Mouse (Mus musculus) cortical plate, adult 2 months (tissue): ENCODE results near the gene P2ry14. TPM values are rescaled to one million over a fixed set of nuclear protein-coding genes. Genes with fewer than 3 reads are reported as not detected.

Experiments used
- H3K27ac ChIP-seq: fragments of 200-500 bp; 2 replicates; pipeline ENCODE4 v1.5.1; 2012; ENCODE audit warnings: low read length, control low read depth, inconsistent platforms; ENCODE audit not compliant: insufficient read depth
- H3K4me1 ChIP-seq: fragments of 200-500 bp; 2 replicates; pipeline ENCODE4 v1.6.1; 2011; ENCODE audit warnings: low read length; ENCODE audit not compliant: control insufficient read depth, insufficient read depth
- H3K4me3 ChIP-seq: fragments of 200-500 bp; 2 replicates; pipeline ENCODE4 v1.5.1; 2011; ENCODE audit warnings: mild to moderate bottlenecking, low read length, control low read depth; ENCODE audit not compliant: insufficient read depth
- CTCF ChIP-seq: fragments of 200-500 bp; IDR thresholded peaks from 2 replicates; pipeline ENCODE4 v1.5.1; 2011; ENCODE audit warnings: mild to moderate bottlenecking, control low read depth, low read length; ENCODE audit not compliant: insufficient read depth; ENCODE audit errors: extremely low read depth
- POLR2A ChIP-seq: fragments of 200-500 bp; IDR thresholded peaks from 2 replicates; pipeline ENCODE4 v1.6.1; 2011; ENCODE audit warnings: mild to moderate bottlenecking, low read length, control low read depth; ENCODE audit not compliant: insufficient read depth; ENCODE audit errors: extremely low read depth
- polyA plus RNA-seq: library from polyadenylated mRNA; depleted of rRNA; stranded (reverse); fragments of >200 nt; gene quantifications from 2 replicates; pipeline ENCODE4 v1.2.3, GENCODE M21; 2012

The P2ry14 gene
- polyA plus RNA-seq, 1 experiment = 4.8 TPM

DNA sequence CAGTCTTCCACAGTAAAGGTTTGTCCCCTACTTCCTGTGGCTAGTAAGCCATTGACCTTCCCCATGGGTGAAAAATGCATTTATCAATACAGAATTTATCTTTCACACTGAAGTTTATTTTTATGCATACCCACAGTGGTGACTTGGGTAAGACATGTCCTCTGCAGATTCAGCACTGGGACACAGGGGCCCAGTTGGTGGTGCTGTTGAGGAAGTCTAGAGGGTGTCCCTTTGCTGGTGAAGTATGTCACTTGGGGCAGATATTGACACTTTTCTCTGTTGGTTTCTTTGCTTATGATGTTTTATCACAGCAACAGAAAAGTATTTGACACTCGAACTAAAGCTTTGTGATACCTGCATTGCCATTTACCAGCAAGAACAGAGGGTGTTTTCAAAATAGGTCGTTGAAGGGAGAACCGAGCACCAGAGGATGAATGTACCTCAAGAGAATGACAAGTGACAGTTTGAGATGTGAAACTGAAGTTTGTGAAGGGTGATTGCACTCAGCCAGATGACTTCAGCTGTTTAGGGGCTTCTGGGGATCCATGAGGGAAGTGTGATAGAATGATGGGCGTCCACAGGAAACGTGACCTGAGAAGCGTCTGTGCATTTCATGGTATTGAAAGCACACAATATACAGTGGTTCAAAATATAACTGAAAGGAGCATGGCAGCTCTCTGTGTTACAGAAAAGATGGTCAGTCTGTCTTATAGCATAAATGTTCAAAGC, 21.2 kb upstream of the P2ry14 start:
- Histone ChIP-seq H3K4me3 (no peak overlapping the region), H3K4me1 (no peaks in the 10 kb centered on the region), H3K27ac (no peak overlapping the region)
- no peak for TF ChIP-seq POLR2A
- TF ChIP-seq CTCF = 0 out of 2 replicates have a peak, but pooled peaks have one; percentile 4

DNA sequence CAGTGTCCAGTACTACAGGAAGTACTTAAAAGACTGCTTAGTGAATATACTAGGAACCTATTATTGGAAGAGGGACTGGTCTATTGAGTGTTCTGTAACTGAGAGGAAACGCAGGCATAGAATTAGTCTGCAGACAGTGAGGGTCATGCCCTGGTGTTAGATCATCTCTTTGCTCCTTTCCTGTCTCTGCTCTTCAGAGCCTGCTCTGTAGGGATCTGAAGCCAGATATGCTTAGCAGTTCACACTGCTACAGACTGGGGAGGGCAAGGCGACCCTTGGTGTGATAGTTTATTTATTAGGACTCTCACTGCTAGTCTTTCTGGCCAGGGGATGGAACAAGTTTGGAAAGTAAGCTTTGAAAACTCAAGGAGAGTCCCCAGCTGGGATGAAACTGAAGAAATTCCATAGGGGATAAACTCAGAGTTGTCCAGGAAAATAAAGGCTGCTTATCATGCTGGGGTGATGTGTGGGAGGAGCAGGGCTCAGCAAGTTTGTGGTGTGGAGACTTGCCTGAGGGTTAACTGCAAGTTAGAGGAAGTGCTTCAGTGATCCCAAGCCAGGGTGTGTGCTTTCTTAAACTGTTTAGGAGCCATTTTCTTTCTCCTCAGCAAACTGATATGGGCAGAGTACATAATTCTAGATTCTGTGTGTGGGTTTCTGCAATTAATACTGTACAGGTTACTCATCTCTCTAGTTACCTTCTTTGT, 16.7 kb upstream of the P2ry14 start:
- Histone ChIP-seq H3K4me3 (no peak overlapping the region), H3K27ac (no peak overlapping the region), H3K4me1 (no peaks in the 10 kb centered on the region; the same call in 1 of the 2 replicates)
- no peak for TF ChIP-seq CTCF
- TF ChIP-seq POLR2A = no peak

DNA sequence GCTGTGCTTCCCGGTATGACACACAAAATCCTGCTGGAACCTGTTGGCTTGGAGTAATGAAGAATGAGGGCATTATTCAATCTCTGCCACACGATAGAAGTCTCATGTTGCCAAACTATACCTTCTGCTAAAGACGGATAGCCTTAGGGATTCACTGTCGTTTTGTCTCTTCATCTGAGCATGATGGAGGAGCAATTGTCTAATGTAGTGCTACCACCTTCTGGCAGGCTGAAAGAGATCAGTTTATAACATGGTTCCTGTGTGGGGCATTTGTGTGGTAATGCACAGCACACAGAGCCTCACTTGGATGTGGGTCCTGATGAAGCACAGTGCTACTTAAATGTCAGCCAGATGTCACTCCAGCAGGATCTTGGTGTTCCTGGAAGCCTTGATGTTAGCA, 15.8 kb upstream of the P2ry14 start:
- no peak overlapping the region for H3K27ac ChIP-seq
- H3K4me1 ChIP-seq = no peaks in the 10 kb centered on the region; the same call in 1 of the 2 replicates
- H3K4me3 ChIP-seq = no peak overlapping the region
- no peak for TF ChIP-seq CTCF
- TF ChIP-seq POLR2A = no peak

- Histone ChIP-seq H3K27ac (no peak overlapping the region), H3K4me1 (no peaks in the 10 kb centered on the region; the same call in 1 of the 2 replicates), H3K4me3 (no peak overlapping the region)
- TF ChIP-seq CTCF (no peak), POLR2A (no peak)
Observed at GRCm38 (mm10) chr3:59168476-59168875, 15.1 kb upstream of the P2ry14 start.

- Histone ChIP-seq H3K27ac (no peak overlapping the region), H3K4me1 (no peaks in the 10 kb centered on the region; the same call in 1 of the 2 replicates), H3K4me3 (no peak overlapping the region)
- TF ChIP-seq POLR2A (no peak), CTCF (no peak)
Observed at GRCm38 (mm10) chr3:59167417-59168054, 14.1 kb upstream of the P2ry14 start.

- no peak for TF ChIP-seq POLR2A
- no peak for TF ChIP-seq CTCF
- no peak overlapping the region for H3K4me3 ChIP-seq
- H3K27ac ChIP-seq = no peak overlapping the region
- H3K4me1 ChIP-seq = no peaks in the 10 kb centered on the region
Observed at GRCm38 (mm10) chr3:59160465-59160864, 7.0 kb upstream of the P2ry14 start.

- TF ChIP-seq POLR2A = no peak
- TF ChIP-seq CTCF = no peak
Observed at GRCm38 (mm10) chr3:59157048-59157447, 3.6 kb upstream of the P2ry14 start.

GRCm38 (mm10) chr3:59155404-59155803, 2.0 kb upstream of the P2ry14 start:
- no peak for TF ChIP-seq CTCF
- TF ChIP-seq POLR2A = no peak
- Histone ChIP-seq H3K27ac (no peak overlapping the region), H3K4me3 (no peak overlapping the region), H3K4me1 (0 out of 2 replicates have a peak, but pooled peaks cover 1% of the 10 kb centered on the region)

More at GRCm38 (mm10) chr3:59157048-59157447, 3.6 kb upstream of the P2ry14 start:
- Histone ChIP-seq H3K27ac (no peak overlapping the region), H3K4me1 (0 out of 2 replicates have a peak, but pooled peaks cover 1% of the 10 kb centered on the region), H3K4me3 (no peak overlapping the region)

DNA sequence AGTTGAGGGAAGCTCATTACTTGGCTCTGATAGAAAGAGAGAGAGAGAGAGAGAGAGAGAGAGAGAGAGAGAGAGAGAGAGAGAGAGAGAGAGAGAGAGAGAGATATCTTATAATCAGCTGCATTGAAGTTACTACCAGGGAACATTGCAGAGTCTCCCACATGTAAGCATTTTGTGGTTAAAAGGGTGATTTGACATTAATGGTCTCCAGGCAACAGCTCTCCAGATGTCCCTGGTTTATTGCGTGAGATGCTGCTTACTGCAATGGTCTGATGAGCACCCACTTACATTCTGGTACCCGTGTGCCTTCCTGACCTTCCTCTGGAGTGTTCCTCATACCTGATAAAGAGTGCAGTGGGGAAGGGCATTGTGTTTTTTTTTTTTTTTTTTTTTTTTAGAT, 1.5 kb upstream of the P2ry14 start:
- no peak for TF ChIP-seq CTCF
- TF ChIP-seq POLR2A = no peak
- H3K27ac ChIP-seq = no peak overlapping the region
- 0 out of 2 replicates have a peak, but pooled peaks cover 1% of the 10 kb centered on the region for H3K4me1 ChIP-seq
- H3K4me3 ChIP-seq = no peak overlapping the region

DNA sequence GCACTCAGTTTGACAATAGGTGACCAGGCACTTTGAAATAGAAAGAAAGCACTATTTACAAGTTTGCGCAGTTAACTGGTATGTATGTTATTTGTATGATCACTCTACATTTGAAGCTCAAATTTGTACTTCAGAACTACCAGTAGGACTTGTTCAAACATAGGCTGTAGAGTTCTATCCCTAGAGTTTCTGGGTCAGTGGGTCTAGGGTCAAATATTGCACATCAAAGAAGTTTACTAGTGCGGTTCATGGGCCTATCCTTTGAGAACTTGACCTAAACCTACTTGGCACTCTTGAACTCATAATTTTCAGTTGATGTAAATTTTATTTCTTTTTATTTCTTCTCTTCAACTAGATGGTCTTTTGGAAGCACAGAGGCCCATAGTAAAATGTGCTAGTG, 2.8 kb downstream of the P2ry14 start:
- peaks cover 3% of the 10 kb centered on the region; the same call in 1 of the 2 replicates for H3K4me1 ChIP-seq
- no peak overlapping the region for H3K27ac ChIP-seq
- no peak for TF ChIP-seq POLR2A
- no peak for TF ChIP-seq CTCF
- H3K4me3 ChIP-seq = no peak overlapping the region

DNA sequence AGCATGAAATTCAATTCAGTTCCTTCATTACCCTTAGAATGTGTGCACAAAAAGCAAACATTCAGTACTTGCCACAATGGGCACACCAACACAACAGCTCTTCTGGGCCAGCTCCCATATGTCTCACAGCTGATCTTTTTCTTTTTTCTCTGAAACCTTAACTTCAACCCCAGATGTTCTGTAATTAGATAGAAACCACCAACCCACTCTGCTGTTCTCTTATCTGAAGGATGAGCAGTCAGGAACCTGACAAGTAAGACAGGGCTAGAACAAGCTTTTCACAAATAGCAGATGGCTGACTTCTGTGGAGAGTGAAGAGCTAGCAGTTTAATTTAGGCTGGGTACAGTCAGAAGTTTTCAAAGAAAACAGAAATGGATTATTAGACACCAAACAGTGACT, 3.8 kb downstream of the P2ry14 start:
- TF ChIP-seq POLR2A (no peak), CTCF (no peak)
- Histone ChIP-seq H3K4me3 (no peak overlapping the region), H3K4me1 (peaks cover 2% of the 10 kb centered on the region; the same call in 1 of the 2 replicates), H3K27ac (no peak overlapping the region)
